Mouse (Mus musculus) intestine, embryonic 15.5 days (tissue): ENCODE data around the gene Atp5j2. TPM values are rescaled to one million over a fixed set of nuclear protein-coding genes. Genes with fewer than 3 reads are reported as not detected.
A peak's percentile ranks its signal among the peaks of the same experiment; 100 is the strongest.

Source experiments
- ATAC-seq: fragments of 200-750 bp; cut with Nextera tagmentation; 2 replicates; pipeline ENCODE4 v1.8.0; 2017; ENCODE audit warnings: moderate TSS enrichment, moderate library complexity
- H3K27ac ChIP-seq: fragments of 300-500 bp; sonication (generic); 2 replicates; pipeline ENCODE4 v1.5.1; 2015; ENCODE audit warnings: mild to moderate bottlenecking, inconsistent platforms
- H3K27me3 ChIP-seq: fragments of 300-500 bp; sonication (generic); replicated peaks from 2 replicates; pipeline ENCODE4 v1.6.1; 2015; ENCODE audit warnings: inconsistent platforms
- H3K36me3 ChIP-seq: fragments of 300-500 bp; sonication (generic); 2 replicates; pipeline ENCODE4 v1.6.1; 2015; ENCODE audit warnings: inconsistent platforms
- H3K4me1 ChIP-seq: fragments of 300-500 bp; sonication (generic); replicated peaks from 2 replicates; pipeline ENCODE4 v1.6.1; 2015; ENCODE audit warnings: inconsistent platforms
- H3K4me2 ChIP-seq: fragments of 300-500 bp; sonication (generic); replicated peaks from 2 replicates; pipeline ENCODE4 v1.6.1; 2015; ENCODE audit warnings: mild to moderate bottlenecking, inconsistent platforms
- H3K4me3 ChIP-seq: fragments of 300-500 bp; sonication (generic); replicated peaks from 2 replicates; pipeline ENCODE4 v1.5.1; 2015; ENCODE audit warnings: inconsistent platforms
- H3K9ac ChIP-seq: fragments of 300-500 bp; sonication (generic); 2 replicates; pipeline ENCODE4 v1.6.1; 2015; ENCODE audit warnings: inconsistent platforms
- H3K9me3 ChIP-seq: fragments of 300-500 bp; sonication (generic); 2 replicates; pipeline ENCODE4 v1.6.1; 2016; ENCODE audit warnings: inconsistent platforms
- WGBS: fragments of 180-500 bp; shearing (Covaris S2); methylation state at CpG from one replicate; pipeline ENCODE4 v1.1.7; 2015; 5-methylcytosine and 5-hydroxymethylcytosine counted together
- polyA plus RNA-seq: library from polyadenylated mRNA; unstranded; fragments of >200 nt; fragmentation: Nextera tagmentation; extraction: Ambion mirVana; gene quantifications from 2 replicates; pipeline ENCODE4 v1.2.1, GENCODE M21; 2015

Atp5j2 gene
- polyA plus RNA-seq, 1 experiment from 2014 or later, result 899 TPM

DNA sequence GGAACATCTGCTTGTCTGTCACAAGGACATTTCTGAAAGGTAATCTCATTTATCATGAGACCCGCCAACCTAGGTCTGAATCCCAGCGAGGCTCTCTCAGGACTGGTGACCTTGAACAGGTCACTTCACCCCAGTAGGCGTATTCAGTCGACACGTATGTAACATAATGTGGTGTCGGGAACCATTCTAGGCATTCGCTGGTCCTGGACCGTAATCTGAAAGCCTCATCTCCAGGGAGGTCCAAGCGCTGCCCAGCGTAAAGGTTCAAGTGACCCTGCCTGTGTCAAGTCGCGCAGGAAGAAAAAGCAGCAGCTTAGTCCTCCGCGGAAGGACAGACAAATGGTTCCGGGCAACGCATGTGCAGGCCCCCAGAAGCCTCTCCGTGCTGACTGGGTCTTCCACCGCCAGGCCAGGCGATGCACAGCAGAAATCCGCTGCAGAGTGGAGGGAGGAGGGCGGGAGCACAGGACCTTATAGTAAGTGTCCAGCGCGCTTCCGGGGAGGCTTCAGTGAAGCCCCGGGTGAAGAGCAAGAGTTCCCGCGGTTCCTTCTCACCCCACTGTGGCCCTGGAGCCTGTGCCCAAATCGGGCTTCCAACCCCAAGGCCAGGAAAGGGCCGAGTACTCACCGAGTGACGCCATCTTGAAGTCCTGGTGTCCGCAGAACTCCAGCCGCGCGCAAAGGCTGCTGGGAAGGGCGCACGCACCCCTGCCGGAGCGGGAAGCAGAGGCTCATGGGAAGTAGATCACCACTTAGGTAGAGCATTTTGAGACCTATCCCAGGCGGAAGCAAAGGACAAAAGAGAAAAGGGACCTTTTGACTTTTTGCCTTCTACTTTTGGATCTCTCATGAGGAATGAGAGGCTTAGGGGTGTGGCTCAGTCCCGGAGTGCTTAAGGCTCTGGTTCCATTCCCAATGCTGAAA is 725 bp downstream of the Atp5j2 start:
- Histone ChIP-seq H3K36me3 (peaks cover 9% of the 10 kb centered on the region; the same call in 1 of the 2 replicates), H3K9ac (peak overlapping the region; percentile 89), H3K4me3 (peak overlapping the region; percentile 76), H3K27me3 (no peaks in the 10 kb centered on the region), H3K4me1 (peaks cover 9% of the 10 kb centered on the region), H3K27ac (peak overlapping the region; percentile 88), H3K9me3 (no peaks in the 10 kb centered on the region), H3K4me2 (peak overlapping the region; percentile 64)
- under 1% methylated on average over 41 of the region's 41 CpGs for WGBS
- ATAC-seq, result peak; percentile 93

DNA sequence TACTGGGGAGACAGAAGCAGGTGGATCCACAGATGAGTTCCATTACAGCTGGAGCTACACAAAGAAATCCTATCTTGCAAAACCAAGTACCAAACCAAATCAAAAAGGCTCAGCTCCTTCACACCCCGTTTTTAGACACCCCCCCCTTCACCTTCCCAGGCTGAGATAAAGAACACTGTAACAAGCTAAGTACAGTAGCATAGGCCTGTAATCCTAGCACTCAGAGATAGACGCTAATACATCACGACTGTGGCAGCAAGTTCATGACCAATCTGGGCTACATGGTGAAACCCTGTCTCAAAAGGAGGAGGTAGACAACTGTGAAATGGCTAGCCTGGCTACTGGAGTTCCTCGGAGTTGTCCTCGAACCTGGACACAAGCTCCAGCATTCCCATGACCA is 1.5 kb downstream of the Atp5j2 start:
- WGBS, result 40% methylated on average over 5 of the region's 5 CpGs
- Histone ChIP-seq H3K27me3 (no peaks in the 10 kb centered on the region), H3K9ac (peak overlapping the region; percentile 89), H3K4me2 (peak overlapping the region; percentile 64), H3K4me3 (peak overlapping the region; percentile 76), H3K4me1 (peaks cover 9% of the 10 kb centered on the region), H3K36me3 (peaks cover 14% of the 10 kb centered on the region; the same call in 1 of the 2 replicates), H3K27ac (no peak overlapping the region), H3K9me3 (no peaks in the 10 kb centered on the region)
- no peak; the same call in 1 of the 2 replicates for ATAC-seq

DNA sequence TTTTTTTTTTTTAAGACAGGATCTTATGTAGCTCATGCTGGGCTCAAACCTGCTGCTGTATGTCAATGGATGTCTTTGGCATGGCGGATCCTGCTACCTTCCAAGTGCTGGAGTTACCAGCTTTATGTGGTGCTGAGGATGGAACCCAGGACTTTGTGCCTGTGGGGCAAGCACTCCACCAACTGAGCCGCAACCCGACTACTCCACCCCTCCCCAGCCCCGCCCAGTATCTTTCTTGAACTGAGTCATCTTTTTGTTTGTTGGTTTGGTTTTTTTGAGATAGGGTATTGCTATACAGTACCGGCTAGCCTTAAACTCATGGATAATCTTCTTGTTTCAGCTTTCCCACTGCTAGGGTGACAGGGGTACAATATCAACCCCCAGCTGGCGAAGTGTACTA is 2.4 kb downstream of the Atp5j2 start:
- Histone ChIP-seq H3K4me2 (no peak overlapping the region), H3K9ac (no peak overlapping the region), H3K4me1 (peaks cover 9% of the 10 kb centered on the region), H3K36me3 (peaks cover 21% of the 10 kb centered on the region), H3K4me3 (no peak overlapping the region), H3K9me3 (no peaks in the 10 kb centered on the region), H3K27me3 (no peaks in the 10 kb centered on the region), H3K27ac (no peak overlapping the region)
- WGBS, result 84% methylated on average over 6 of the region's 6 CpGs
- no peak for ATAC-seq

DNA sequence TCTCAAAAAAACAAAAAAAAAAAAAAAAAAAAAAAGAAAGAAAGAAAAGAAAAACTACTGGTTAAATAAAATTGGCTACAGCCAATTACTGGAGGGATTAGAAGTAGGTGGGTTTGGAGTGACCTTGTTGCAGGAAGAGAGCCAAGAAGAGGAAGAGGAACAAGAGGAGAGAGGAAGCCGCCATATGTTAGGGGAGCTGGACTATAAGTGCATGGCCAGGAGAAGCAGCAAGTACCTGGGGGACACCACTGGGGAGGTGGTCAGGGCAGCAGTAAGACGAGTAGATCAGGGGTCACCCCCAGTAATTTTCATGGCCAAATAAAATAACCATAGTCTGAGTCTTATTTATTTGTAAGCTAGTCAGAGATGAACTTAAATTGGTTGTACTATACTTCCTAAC is 6.6 kb downstream of the Atp5j2 start:
- Histone ChIP-seq H3K9me3 (no peaks in the 10 kb centered on the region), H3K4me2 (no peak overlapping the region), H3K4me3 (no peak overlapping the region), H3K9ac (no peak overlapping the region), H3K36me3 (peaks cover 54% of the 10 kb centered on the region), H3K27ac (no peak overlapping the region), H3K4me1 (peaks cover 5% of the 10 kb centered on the region), H3K27me3 (no peaks in the 10 kb centered on the region)
- 85% methylated on average over 2 of the region's 2 CpGs for WGBS
- no peak for ATAC-seq

DNA sequence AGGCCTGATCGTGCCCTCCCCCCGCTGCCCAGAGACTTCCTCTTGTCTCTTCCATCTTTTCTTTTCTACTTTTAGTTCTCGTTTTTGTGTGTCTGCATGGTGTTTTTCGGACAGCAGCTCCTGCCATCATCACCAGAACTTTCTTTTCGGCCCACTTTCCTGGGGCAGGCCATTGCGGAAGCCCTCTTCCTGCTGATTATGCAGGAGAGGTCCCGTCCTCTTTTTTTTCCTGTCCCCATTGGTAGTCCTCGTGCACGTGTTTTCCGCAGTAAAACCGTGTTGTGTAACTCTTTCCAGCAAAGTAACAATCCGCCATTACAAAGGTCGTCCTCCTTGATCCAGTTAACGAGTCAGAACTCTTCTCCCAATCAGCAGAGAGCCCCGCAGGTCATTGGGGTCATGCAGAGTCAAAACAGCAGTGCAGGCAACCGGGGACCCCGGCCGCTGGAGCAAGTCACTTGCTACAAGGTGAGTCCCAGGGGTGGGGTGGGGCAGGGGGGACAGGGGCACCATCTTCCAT is 13.3 kb downstream of the Atp5j2 start:
- H3K27me3 ChIP-seq, result no peaks in the 10 kb centered on the region
- no peak for ATAC-seq
- H3K9me3 ChIP-seq, result no peaks in the 10 kb centered on the region
- peaks cover 69% of the 10 kb centered on the region for H3K36me3 ChIP-seq
- no peak overlapping the region for H3K9ac ChIP-seq
- H3K4me2 ChIP-seq, result no peak overlapping the region
- H3K27ac ChIP-seq, result no peak overlapping the region
- H3K4me1 ChIP-seq, result no peaks in the 10 kb centered on the region
- no peak overlapping the region for H3K4me3 ChIP-seq
- 84% methylated on average over 18 of the region's 18 CpGs for WGBS

DNA sequence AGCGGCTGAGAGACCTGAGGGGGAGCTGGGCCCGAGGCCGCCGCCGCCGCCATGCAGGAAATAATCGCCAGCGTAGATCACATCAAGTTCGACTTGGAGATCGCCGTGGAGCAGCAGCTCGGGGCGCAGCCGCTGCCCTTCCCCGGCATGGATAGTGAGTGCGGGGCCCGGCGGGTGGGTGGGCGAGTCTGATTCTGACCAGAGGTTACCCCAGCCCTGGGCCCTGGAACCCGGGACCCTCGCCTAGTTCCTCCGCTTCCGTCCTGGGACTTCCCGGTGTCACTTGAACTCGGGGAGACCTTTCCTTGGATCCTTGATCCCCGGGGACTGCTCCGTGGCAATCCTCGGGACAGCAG is 24.6 kb downstream of the Atp5j2 start:
- Histone ChIP-seq H3K27ac (peak overlapping the region; percentile 76), H3K4me1 (peaks cover 12% of the 10 kb centered on the region; the same call in 1 of the 2 replicates), H3K9me3 (no peaks in the 10 kb centered on the region), H3K4me2 (peak overlapping the region; percentile 76), H3K4me3 (peak overlapping the region; percentile 78), H3K27me3 (no peaks in the 10 kb centered on the region), H3K36me3 (peaks cover 20% of the 10 kb centered on the region), H3K9ac (peak overlapping the region; percentile 83)
- peak; percentile 55 for ATAC-seq
- WGBS, result 1% methylated on average over 26 of the region's 28 CpGs

DNA sequence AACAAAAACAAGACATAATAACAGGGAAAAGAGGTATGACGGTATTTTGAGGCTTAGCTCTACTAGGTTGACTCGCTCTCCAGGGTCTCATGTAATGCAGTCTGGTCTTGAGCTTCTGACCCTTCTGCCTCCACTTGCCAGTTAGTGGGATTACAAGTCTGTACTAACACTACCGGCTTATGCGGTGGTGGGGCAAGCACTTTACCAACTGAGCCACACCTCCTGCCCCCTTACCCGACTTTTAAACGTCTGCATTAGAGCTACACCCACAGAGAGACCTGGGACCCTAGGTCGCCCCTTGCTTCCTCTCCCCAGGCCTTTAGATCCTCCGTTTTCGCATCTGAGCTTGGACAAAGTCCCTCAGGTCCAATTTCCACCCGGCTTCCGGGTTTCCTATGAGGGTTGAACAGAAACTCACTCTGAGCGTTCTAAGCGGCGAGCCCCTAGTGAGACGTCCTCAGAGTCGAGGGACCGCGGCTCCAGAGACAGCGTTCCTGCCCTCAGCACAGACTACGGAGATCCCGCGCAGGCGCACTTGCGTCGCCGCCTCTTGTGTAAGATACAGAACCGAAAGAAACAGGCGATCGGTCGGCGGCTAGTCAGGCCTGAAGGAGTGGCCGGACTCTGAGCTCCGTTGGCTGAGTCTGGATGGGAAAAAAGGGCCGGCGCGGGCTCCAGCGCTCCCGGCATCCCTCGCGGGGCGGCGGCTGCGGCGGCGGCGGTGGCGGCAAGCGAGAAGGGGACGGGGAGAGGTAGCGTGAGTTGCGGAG is 25.1 kb downstream of the Atp5j2 start, which contains the start of the genes Ptcd1 and Cpsf4:
TSS of gene Ptcd1 (minus strand) at position 573 of the 770 bp plus-strand sequence.
TSS of gene Cpsf4 (plus strand) at position 678 of the 770 bp plus-strand sequence.
- ATAC-seq, result peak; percentile 97

DNA sequence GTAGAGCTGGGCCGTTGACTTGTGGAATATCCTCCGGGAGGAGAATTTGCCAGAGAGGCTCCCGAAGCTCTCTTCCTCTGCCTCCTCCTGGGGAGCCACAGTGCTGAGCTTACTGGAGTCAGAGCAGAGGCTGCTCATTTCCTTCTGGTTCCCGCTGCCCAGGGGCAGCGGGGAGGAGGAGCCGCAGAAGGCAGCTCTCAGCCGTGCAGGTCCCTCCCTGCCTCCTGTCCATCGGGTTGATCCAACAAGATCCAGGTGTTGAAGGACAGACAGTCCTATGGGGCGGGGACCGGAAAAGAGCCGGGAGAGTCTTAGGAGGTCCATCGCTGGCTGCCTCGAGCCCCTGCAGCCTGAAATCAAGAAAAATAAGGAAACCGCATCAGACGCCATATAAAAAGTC is 26.7 kb downstream of the Atp5j2 start:
- no peak overlapping the region for H3K27ac ChIP-seq
- WGBS, result 89% methylated on average over 15 of the region's 15 CpGs
- no peak for ATAC-seq

More for the DNA sequence above, 25.1 kb downstream of the Atp5j2 start, which contains the start of the genes Ptcd1 and Cpsf4:
- Histone ChIP-seq H3K9me3 (no peaks in the 10 kb centered on the region), H3K4me2 (peak within 1 kb of the TSS; percentile 78), H3K36me3 (peaks cover 14% of the 10 kb centered on the region), H3K4me3 (peak within 1 kb of the TSS; percentile 78), H3K27ac (peak within 1 kb of the TSS; percentile 91), H3K9ac (peak within 1 kb of the TSS; percentile 83), H3K27me3 (no peaks in the 10 kb centered on the region), H3K4me1 (peaks cover 12% of the 10 kb centered on the region; the same call in 1 of the 2 replicates)
- under 1% methylated on average over 51 of the region's 51 CpGs for WGBS

DNA sequence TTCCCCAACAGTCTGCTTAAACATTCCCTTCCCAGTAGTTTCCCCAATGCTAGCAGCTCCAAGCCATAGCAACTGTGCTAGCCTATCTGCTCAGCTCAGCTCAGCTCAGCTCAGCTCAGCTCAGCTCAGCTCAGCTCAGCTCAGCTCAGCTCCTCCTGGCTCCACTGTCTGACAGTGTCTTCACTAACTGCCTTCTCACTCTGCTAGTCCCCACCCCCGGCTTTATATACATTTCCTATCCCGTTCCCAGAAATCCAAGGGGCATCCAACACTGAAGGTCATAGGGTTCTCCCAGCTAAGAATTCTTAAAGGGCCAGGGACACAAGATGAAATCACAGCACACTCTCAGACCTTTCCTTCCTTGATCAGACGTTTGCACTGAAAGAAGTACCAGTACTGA is 27.2 kb downstream of the Atp5j2 start:
- no peaks in the 10 kb centered on the region for H3K9me3 ChIP-seq
- no peak for ATAC-seq
- no peak overlapping the region for H3K4me3 ChIP-seq
- no peaks in the 10 kb centered on the region; the same call in none of the 2 replicates for H3K36me3 ChIP-seq
- 45% methylated on average over 3 of the region's 3 CpGs for WGBS
- H3K4me1 ChIP-seq, result peaks cover 12% of the 10 kb centered on the region; the same call in 1 of the 2 replicates
- no peak overlapping the region for H3K9ac ChIP-seq
- H3K4me2 ChIP-seq, result no peak overlapping the region
- no peaks in the 10 kb centered on the region for H3K27me3 ChIP-seq
- H3K27ac ChIP-seq, result no peak overlapping the region

More for the DNA sequence above, 26.7 kb downstream of the Atp5j2 start:
- no peak overlapping the region for H3K9ac ChIP-seq
- no peak overlapping the region for H3K4me3 ChIP-seq
- H3K27me3 ChIP-seq, result no peaks in the 10 kb centered on the region
- H3K9me3 ChIP-seq, result no peaks in the 10 kb centered on the region
- H3K4me2 ChIP-seq, result no peak overlapping the region
- peaks cover 12% of the 10 kb centered on the region; the same call in 1 of the 2 replicates for H3K4me1 ChIP-seq
- H3K36me3 ChIP-seq, result peaks cover 2% of the 10 kb centered on the region

DNA sequence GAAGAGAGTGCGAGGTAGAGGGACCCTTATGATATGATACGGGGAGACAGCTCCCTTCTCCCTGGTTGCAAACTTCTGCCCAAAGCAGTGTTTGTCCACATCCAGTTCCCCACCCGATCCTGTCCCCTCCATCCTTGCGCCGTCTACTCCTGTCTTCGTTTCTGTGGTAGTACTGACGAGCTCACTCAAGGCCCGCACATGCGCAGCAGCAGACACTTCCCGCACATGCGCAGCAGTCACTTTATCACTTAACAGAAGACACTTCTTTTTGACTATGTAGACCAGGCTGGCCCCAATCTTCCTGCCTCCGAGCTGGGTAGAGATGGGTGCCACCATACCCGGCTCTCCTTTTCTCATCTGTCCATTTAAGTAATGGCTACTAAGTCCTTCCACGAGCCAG is 30.5 kb downstream of the Atp5j2 start:
- Histone ChIP-seq H3K4me1 (0 out of 2 replicates have a peak, but pooled peaks cover 4% of the 10 kb centered on the region), H3K9ac (no peak overlapping the region), H3K4me2 (no peak overlapping the region), H3K27ac (no peak overlapping the region), H3K4me3 (no peak overlapping the region), H3K9me3 (no peaks in the 10 kb centered on the region), H3K27me3 (no peaks in the 10 kb centered on the region), H3K36me3 (peaks cover 17% of the 10 kb centered on the region)
- no peak for ATAC-seq
- WGBS, result 91% methylated on average over 14 of the region's 14 CpGs

DNA sequence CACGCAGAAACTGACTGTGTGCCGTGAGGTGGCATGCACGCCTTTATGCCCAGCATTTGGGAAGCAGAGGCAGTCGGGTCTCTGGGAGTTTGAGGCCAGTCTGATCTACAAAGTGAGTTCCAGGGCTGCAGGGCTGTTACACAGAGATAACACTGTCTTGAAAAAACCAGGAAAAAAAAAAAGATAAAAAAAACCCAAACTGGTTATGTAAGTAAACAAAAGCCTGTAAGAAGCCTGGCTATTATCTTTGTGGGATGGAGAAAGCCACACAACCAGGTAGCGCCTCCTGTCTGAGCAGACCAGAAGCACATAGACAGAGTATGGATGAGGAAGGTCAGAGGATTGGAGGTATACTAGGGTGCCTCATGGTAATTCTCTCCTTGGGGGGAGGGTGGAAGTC is 39.2 kb downstream of the Atp5j2 start:
- Histone ChIP-seq H3K36me3 (peaks cover 48% of the 10 kb centered on the region), H3K27me3 (no peaks in the 10 kb centered on the region), H3K4me1 (no peaks in the 10 kb centered on the region), H3K4me2 (no peak overlapping the region), H3K27ac (no peak overlapping the region), H3K4me3 (no peak overlapping the region), H3K9me3 (no peaks in the 10 kb centered on the region), H3K9ac (no peak overlapping the region)
- no peak for ATAC-seq
- 90% methylated on average over 5 of the region's 5 CpGs for WGBS

DNA sequence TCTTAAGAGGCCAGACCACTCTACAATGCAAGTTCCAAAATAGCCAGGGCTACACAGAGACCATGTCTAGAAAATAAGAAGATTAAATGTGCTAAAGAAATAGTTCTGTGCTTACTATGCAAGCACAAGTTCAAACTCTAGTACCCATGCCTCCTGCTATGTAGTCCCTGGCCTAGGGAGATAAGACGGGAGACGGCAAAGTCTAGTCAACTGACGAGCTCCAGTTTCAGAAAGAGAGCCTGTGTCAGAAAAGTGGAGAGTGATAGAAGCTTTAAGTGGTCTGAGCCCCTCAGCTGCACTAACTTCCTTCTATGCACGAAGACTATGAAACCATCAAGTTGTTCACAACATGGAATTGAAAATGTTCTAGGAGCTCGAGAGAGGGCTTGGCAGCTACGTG is 42.6 kb downstream of the Atp5j2 start:
- H3K36me3 ChIP-seq, result peaks cover 61% of the 10 kb centered on the region
- H3K4me3 ChIP-seq, result no peak overlapping the region
- no peak overlapping the region for H3K27ac ChIP-seq
- no peaks in the 10 kb centered on the region for H3K27me3 ChIP-seq
- H3K4me2 ChIP-seq, result no peak overlapping the region
- WGBS, result 88% methylated on average over 6 of the region's 6 CpGs
- ATAC-seq, result no peak
- H3K4me1 ChIP-seq, result no peaks in the 10 kb centered on the region
- H3K9me3 ChIP-seq, result no peaks in the 10 kb centered on the region
- no peak overlapping the region for H3K9ac ChIP-seq
